Mouse (Mus musculus) G1E (cell line): ENCODE results near the gene Has1. TPM values are rescaled to one million over a fixed set of nuclear protein-coding genes. Genes with fewer than 3 reads are reported as not detected.

Experiments
- ATAC-seq: 2 replicates; pipeline ENCODE4 v1.8.0; 2016; ENCODE audit warnings: mild to moderate bottlenecking; ENCODE audit not compliant: insufficient number of reproducible peaks, poor library complexity, low FRiP score, severe bottlenecking; ENCODE audit errors: extremely low read depth
- DNase-seq: peaks from one replicate; pipeline ENCODE4 v3.0.0; 2012; ENCODE audit warnings: low spot score
- H3K27me3 ChIP-seq: 2 replicates; pipeline ENCODE4 v1.6.1; 2012; ENCODE audit warnings: mild to moderate bottlenecking, low read length, inconsistent platforms; ENCODE audit not compliant: insufficient read depth
- H3K36me3 ChIP-seq: replicated peaks from 2 replicates; pipeline ENCODE3; 2012; ENCODE audit warnings: mild to moderate bottlenecking, inconsistent platforms
- H3K4me1 ChIP-seq: 2 replicates; pipeline ENCODE4 v1.6.1; 2012; ENCODE audit warnings: low read depth, low read length, inconsistent platforms, mixed read lengths; ENCODE audit not compliant: insufficient read depth
- H3K4me3 ChIP-seq: 2 replicates; pipeline ENCODE4 v1.5.1; 2012; ENCODE audit warnings: low read depth, mild to moderate bottlenecking, inconsistent platforms, low read length, moderate library complexity, mixed read lengths
- H3K9me3 ChIP-seq: replicated peaks from 2 replicates; pipeline ENCODE4 v1.6.1; 2012; ENCODE audit warnings: inconsistent platforms
- CTCF ChIP-seq: IDR thresholded peaks from 2 replicates; pipeline ENCODE4 v1.5.1; 2012; ENCODE audit warnings: low read depth, low read length, inconsistent platforms, mixed read lengths
- GATA1 ChIP-seq: IDR thresholded peaks from 2 replicates; pipeline ENCODE4 v1.6.1; 2012; ENCODE audit warnings: borderline replicate concordance, low read length, inconsistent platforms, mixed read lengths
- GATA2 ChIP-seq: IDR thresholded peaks from 2 replicates; pipeline ENCODE4 v1.6.1; 2012; ENCODE audit warnings: low read depth, low read length, inconsistent platforms, borderline replicate concordance
- POLR2AphosphoS5 ChIP-seq: IDR thresholded peaks from 2 replicates; pipeline ENCODE4 v1.6.1; 2012; ENCODE audit warnings: low read depth, low read length, inconsistent platforms; ENCODE audit not compliant: insufficient replicate concordance
- TAL1 ChIP-seq: conservative IDR thresholded peaks from 2 replicates; pipeline ENCODE4 v1.6.1; 2012; ENCODE audit warnings: low read depth, low read length, inconsistent platforms, mixed read lengths
- polyA plus RNA-seq: library from polyadenylated mRNA; stranded (reverse); fragments of >175 nt; gene quantifications from 2 replicates; pipeline ENCODE4 v1.2.3, GENCODE M21; 2012
- total RNA-seq, 2 experiments: library from RNA; stranded (forward) in 1 of 2; stranded (reverse) in 1 of 2; fragments of 200-1000 nt in 1 of 2; fragments of >200 nt in 1 of 2; fragmentation: Nextera tagmentation in 1 of 2; gene quantifications; 2 replicates each; pipeline ENCODE4 v1.2.3; 2014 to 2017

Has1 gene
- not detected in 2 replicates for total RNA-seq (2014; fragmentation: Nextera tagmentation)
- total RNA-seq (2017): 0.33 TPM in 1 of 2 replicates, not detected in the other
- polyA plus RNA-seq: not detected in 2 replicates

DNA sequence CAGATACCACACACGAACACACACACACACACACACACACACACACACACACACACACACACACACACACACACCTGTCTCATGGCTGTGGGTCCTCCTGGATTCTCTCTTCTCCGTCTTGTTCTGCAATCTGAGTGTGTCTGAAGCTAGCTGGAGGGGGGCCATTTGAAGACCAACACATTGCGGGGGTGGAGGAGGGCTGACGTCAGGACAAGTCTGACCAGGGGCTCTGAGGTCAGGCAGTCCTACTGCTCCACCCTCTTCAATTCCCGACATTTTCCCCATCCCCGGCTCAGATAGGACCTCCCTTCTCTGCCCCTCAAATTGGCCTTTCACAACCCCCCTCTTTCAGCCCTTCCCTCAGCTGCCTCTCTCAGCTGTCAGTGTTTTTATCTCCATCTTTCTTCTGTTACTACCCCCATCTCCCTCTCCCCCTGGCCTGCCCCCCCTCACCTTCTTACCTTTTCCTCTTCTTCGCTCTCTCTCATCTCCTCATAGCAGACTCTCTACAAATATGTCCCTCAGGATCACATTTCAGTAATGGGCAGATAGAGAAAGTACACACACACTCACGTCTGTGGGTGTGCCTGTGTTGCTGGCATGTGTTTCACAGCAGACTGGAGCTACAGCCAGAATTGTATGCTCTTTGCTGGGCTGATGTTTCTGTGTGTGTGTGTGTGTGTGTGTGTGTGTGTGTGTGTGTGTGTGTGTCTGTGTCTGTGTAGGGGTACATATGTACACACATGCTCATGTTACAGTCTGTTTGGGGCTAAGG is at the start of gene Has1:
Gene Has1 (minus strand): TSS at position 142 of the 775 bp plus-strand sequence.
- TF ChIP-seq GATA1 (no peak), TAL1 (no peak), CTCF (no peak), POLR2AphosphoS5 (no peak), GATA2 (no peak)
- H3K4me1 ChIP-seq: no peaks in the 10 kb centered on the region
- ATAC-seq (no peak), DNase-seq (no peak)
- peaks cover 11% of the 10 kb centered on the region for H3K27me3 ChIP-seq
- H3K4me3 ChIP-seq: no peak within 1 kb of the TSS
- H3K36me3 ChIP-seq: no peaks in the 10 kb centered on the region
- no peaks in the 10 kb centered on the region for H3K9me3 ChIP-seq

DNA sequence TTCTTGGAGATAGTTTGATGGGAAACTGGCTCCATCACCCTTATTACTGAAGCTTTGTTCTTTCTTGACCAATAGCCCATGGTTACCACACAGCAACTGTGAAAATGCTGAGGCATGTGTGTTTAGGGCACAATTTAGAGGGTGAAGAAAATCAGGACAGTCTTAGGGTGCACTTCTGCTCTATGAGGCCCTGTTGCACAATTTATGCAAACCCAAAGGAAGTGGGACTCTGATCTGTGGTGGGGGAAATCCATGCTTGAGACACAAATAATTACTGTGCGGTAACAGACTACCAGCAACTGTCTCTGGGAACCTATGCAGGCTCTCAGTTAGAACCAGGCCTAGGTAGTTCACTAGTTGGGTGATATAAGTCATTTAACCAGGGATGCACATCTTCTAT is 45.8 kb upstream of the Has1 start:
- no peaks in the 10 kb centered on the region for H3K9me3 ChIP-seq
- H3K27me3 ChIP-seq: no peaks in the 10 kb centered on the region
- H3K36me3 ChIP-seq: no peaks in the 10 kb centered on the region
- TF ChIP-seq GATA1: no peak
- no peak for TF ChIP-seq CTCF
- TF ChIP-seq POLR2AphosphoS5: no peak
- TF ChIP-seq GATA2: no peak
- TF ChIP-seq TAL1: no peak
- DNase-seq (no peak), ATAC-seq (no peak)
- no peak overlapping the region for H3K4me3 ChIP-seq
- no peaks in the 10 kb centered on the region for H3K4me1 ChIP-seq

DNA sequence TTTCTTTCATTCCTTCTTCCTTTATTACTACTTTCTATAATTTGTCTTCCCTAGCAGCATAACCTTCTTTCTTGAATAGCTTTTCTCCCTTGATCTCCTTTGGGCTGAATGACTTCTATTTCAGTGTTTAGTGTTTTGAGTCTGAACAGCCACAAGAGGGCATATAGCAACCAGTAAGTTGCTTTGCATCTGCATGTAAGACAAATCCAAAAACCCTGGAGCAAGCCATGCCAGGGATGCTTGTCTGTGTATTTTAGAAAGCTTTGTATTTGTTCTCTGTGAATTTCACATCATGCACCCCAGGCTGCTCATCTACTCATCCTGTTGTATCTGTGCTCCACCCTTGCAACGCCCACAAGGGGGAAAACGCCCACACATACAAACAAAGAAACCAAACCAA is 44.3 kb upstream of the Has1 start:
- H3K9me3 ChIP-seq: no peaks in the 10 kb centered on the region
- no peaks in the 10 kb centered on the region for H3K4me1 ChIP-seq
- DNase-seq: no peak
- no peak for ATAC-seq
- no peaks in the 10 kb centered on the region for H3K27me3 ChIP-seq
- no peak for TF ChIP-seq POLR2AphosphoS5
- no peak for TF ChIP-seq GATA2
- no peak for TF ChIP-seq TAL1
- no peak for TF ChIP-seq GATA1
- TF ChIP-seq CTCF: no peak
- no peak overlapping the region for H3K4me3 ChIP-seq
- no peaks in the 10 kb centered on the region for H3K36me3 ChIP-seq

DNA sequence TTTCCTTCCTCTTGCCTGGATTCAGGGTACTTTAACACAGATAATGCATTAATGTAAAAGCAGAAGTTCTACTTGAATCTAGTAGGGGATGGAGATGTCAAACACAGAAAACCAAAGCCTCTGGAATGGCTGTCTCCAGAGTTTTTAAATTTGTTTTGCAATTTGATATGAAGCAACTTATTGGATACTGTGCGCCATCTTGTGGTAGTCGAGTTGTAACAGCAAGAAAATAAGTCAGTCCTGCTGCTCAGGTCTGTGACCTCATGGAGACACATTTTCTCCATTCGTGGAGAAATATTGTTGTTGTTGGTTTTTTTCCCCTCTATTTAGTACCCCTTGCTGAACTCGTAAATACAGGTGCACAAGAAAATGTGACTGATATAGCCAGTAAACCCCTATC is 41.0 kb upstream of the Has1 start:
- Histone ChIP-seq H3K27me3 (no peaks in the 10 kb centered on the region), H3K4me3 (no peak overlapping the region), H3K36me3 (no peaks in the 10 kb centered on the region), H3K4me1 (no peaks in the 10 kb centered on the region), H3K9me3 (no peaks in the 10 kb centered on the region)
- TF ChIP-seq POLR2AphosphoS5: no peak
- no peak for TF ChIP-seq GATA2
- TF ChIP-seq CTCF: 0 out of 2 replicates have a peak, but pooled peaks have one; percentile 14
- ATAC-seq (no peak), DNase-seq (peak; percentile 2)

DNA sequence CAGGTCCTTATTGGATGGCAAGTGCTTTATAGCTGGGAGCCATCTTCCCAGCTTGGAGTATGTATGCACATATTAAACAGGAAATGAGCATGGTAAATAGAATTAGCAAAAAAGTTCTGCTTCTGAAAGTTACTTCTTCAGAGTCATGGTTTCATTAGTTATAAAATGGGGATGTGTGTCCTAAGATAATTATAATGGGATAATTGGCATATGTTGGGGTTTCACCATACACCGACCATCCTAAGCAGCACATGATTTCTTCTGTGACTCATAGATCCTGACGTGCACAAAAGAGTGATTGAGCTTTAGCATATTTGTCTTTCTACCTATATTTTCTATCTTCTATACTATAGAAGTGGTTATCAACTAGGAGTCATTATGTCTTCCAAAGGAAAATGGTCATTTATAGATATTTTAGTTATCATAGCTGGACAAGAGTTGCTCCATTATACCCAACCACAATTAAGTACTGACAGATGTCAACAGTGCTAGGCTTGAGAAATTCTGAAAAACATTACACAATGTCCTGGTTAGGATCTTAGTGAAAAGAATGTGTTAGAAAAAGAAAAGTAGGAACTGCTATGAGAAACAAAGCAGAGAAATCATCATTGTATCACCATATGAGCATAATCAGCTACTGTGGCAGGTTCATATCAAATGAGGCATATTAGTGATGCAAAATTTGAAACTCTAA is 34.9 kb upstream of the Has1 start:
- H3K4me3 ChIP-seq: no peak overlapping the region
- no peaks in the 10 kb centered on the region for H3K9me3 ChIP-seq
- no peaks in the 10 kb centered on the region for H3K4me1 ChIP-seq
- no peaks in the 10 kb centered on the region for H3K27me3 ChIP-seq
- no peak for TF ChIP-seq POLR2AphosphoS5
- no peak for TF ChIP-seq CTCF
- no peak for TF ChIP-seq GATA2
- TF ChIP-seq TAL1: no peak
- no peak for TF ChIP-seq GATA1
- no peak for DNase-seq
- no peaks in the 10 kb centered on the region for H3K36me3 ChIP-seq
- ATAC-seq: no peak

DNA sequence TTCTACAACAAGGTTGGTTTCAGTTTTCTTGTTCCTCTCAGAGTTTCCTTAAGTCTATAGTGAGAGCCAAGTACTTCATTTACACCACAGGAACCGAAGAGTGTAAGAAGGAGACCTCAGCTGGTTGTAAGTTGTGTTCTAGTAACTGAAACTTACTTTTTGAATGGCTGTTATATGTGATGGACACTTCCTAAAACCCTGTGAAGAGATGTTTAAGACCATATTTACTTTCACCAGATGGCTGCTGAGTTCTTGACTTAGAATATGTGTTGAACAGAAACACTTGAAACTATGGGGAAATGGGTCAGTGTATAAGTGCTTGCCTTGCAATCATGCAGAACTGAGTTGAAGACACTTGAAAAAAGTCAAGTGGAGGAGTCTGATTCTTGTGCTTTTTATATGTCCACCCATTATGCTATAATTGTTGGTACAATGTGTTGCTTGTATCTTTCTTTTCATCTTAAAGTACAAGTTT is 32.8 kb upstream of the Has1 start, which contains the start of the genes Fpr2 and Fpr3:
Gene Fpr2 (plus strand): TSS at position 51 of the 475 bp plus-strand sequence.
Gene Fpr3 (plus strand): TSS at position 79 of the 475 bp plus-strand sequence.
- no peak within 1 kb of the TSS for H3K4me3 ChIP-seq
- no peaks in the 10 kb centered on the region for H3K36me3 ChIP-seq
- H3K9me3 ChIP-seq: no peaks in the 10 kb centered on the region
- H3K4me1 ChIP-seq: no peaks in the 10 kb centered on the region
- ATAC-seq: no peak
- DNase-seq: no peak
- TF ChIP-seq GATA2 (no peak), CTCF (no peak), POLR2AphosphoS5 (no peak), TAL1 (no peak), GATA1 (no peak)
- no peaks in the 10 kb centered on the region; the same call in 1 of the 2 replicates for H3K27me3 ChIP-seq
